Mouse (Mus musculus): ENCODE data around the gene Usp8. TPM values are rescaled to one million over a fixed set of nuclear protein-coding genes. Genes with fewer than 3 reads are reported as not detected.

The Usp8 gene
- polyA plus RNA-seq (2016; fragmentation: Nextera tagmentation; extraction: Ambion mirVana) = 40.6 and 40.9 TPM in 2 replicates

GRCm38 (mm10) chr2:126706759-126707437, at the start of gene Usp8:
Usp8 (plus strand) TSS chr2:126707328.
- peak within 1 kb of the TSS; percentile 90 for H3K4me3 ChIP-seq
- H3K36me3 ChIP-seq = no peaks in the 10 kb centered on the region
- H3K27ac ChIP-seq (replicated peaks) = peak within 1 kb of the TSS; percentile 84
- peak within 1 kb of the TSS; percentile 90 for H3K9ac ChIP-seq (replicated peaks)
- peaks cover 22% of the 10 kb centered on the region for H3K27me3 ChIP-seq
- peak; percentile 100 for ATAC-seq (ENCODE audit: low FRiP score, low read depth)
- peak within 1 kb of the TSS; percentile 65 for H3K4me2 ChIP-seq (replicated peaks)
- 4% methylated on average over 47 of the region's 47 CpGs for WGBS
- peaks cover 9% of the 10 kb centered on the region for H3K4me1 ChIP-seq
- H3K9me3 ChIP-seq = no peaks in the 10 kb centered on the region

- Histone ChIP-seq H3K36me3 (no peaks in the 10 kb centered on the region), H3K4me2 (replicated peaks) (no peak overlapping the region), H3K27ac (replicated peaks) (no peak overlapping the region), H3K27me3 (no peaks in the 10 kb centered on the region), H3K9ac (replicated peaks) (no peak overlapping the region), H3K4me1 (no peaks in the 10 kb centered on the region), H3K9me3 (no peaks in the 10 kb centered on the region), H3K4me3 (no peak overlapping the region)
- 72% methylated on average over 4 of the region's 4 CpGs for WGBS
- no peak for ATAC-seq (ENCODE audit: low FRiP score, low read depth)
Measured at GRCm38 (mm10) chr2:126663481-126663880, 43.6 kb upstream of the Usp8 start.

- no peak overlapping the region for H3K4me2 ChIP-seq (replicated peaks)
- WGBS = 90% methylated on average over 3 of the region's 3 CpGs
- no peaks in the 10 kb centered on the region for H3K36me3 ChIP-seq
- H3K4me1 ChIP-seq = no peaks in the 10 kb centered on the region
- no peak for ATAC-seq (ENCODE audit: low FRiP score, low read depth)
- no peak overlapping the region for H3K9ac ChIP-seq (replicated peaks)
- H3K27me3 ChIP-seq = no peaks in the 10 kb centered on the region
- H3K9me3 ChIP-seq = no peaks in the 10 kb centered on the region
- H3K27ac ChIP-seq (replicated peaks) = no peak overlapping the region
- no peak overlapping the region for H3K4me3 ChIP-seq
Measured at GRCm38 (mm10) chr2:126665984-126666383, 41.1 kb upstream of the Usp8 start.

GRCm38 (mm10) chr2:126668621-126669252, 38.4 kb upstream of the Usp8 start:
- Histone ChIP-seq H3K9ac (replicated peaks) (no peak overlapping the region), H3K27me3 (no peaks in the 10 kb centered on the region), H3K4me2 (replicated peaks) (no peak overlapping the region), H3K4me1 (peaks cover 21% of the 10 kb centered on the region), H3K9me3 (no peaks in the 10 kb centered on the region), H3K36me3 (no peaks in the 10 kb centered on the region), H3K27ac (replicated peaks) (no peak overlapping the region), H3K4me3 (no peak overlapping the region)
- WGBS = 87% methylated on average over 5 of the region's 5 CpGs
- no peak for ATAC-seq (ENCODE audit: low FRiP score, low read depth)

GRCm38 (mm10) chr2:126673317-126674242, 33.5 kb upstream of the Usp8 start:
- H3K4me2 ChIP-seq (replicated peaks) = peak overlapping the region; percentile 72
- ATAC-seq (ENCODE audit: low FRiP score, low read depth) = no peak
- peaks cover 30% of the 10 kb centered on the region for H3K4me1 ChIP-seq
- H3K9ac ChIP-seq (replicated peaks) = peak overlapping the region; percentile 99
- H3K36me3 ChIP-seq = 0 out of 2 replicates have a peak, but pooled peaks cover 9% of the 10 kb centered on the region
- H3K27ac ChIP-seq (replicated peaks) = no peak overlapping the region; the same call in 1 of the 2 replicates
- H3K9me3 ChIP-seq = no peaks in the 10 kb centered on the region
- peak overlapping the region; percentile 100 for H3K4me3 ChIP-seq
- WGBS = 73% methylated on average over 13 of the region's 13 CpGs
- no peaks in the 10 kb centered on the region for H3K27me3 ChIP-seq

- H3K27me3 ChIP-seq = no peaks in the 10 kb centered on the region
- H3K4me1 ChIP-seq = peaks cover 30% of the 10 kb centered on the region
- H3K4me2 ChIP-seq (replicated peaks) = peak overlapping the region; percentile 72
- peak overlapping the region; percentile 99 for H3K9ac ChIP-seq (replicated peaks)
- no peaks in the 10 kb centered on the region for H3K9me3 ChIP-seq
- peaks cover 15% of the 10 kb centered on the region for H3K36me3 ChIP-seq
- peak; percentile 81 for ATAC-seq (ENCODE audit: low FRiP score, low read depth)
- H3K27ac ChIP-seq (replicated peaks) = peak overlapping the region; percentile 100
- H3K4me3 ChIP-seq = peak overlapping the region; percentile 100
- WGBS = under 1% methylated on average over 63 of the region's 77 CpGs
Measured at GRCm38 (mm10) chr2:126674441-126675168, 32.5 kb upstream of the Usp8 start.

- H3K36me3 ChIP-seq = peaks cover 18% of the 10 kb centered on the region
- peak overlapping the region; percentile 72 for H3K4me2 ChIP-seq (replicated peaks)
- H3K4me1 ChIP-seq = peaks cover 30% of the 10 kb centered on the region
- peak overlapping the region; percentile 99 for H3K9ac ChIP-seq (replicated peaks)
- peaks cover 2% of the 10 kb centered on the region for H3K9me3 ChIP-seq
- H3K27me3 ChIP-seq = no peaks in the 10 kb centered on the region
- under 1% methylated on average over 99 of the region's 99 CpGs for WGBS
- H3K27ac ChIP-seq (replicated peaks) = peak overlapping the region; percentile 100
- peak overlapping the region; percentile 100 for H3K4me3 ChIP-seq
- peak; percentile 90 for ATAC-seq (ENCODE audit: low FRiP score, low read depth)
Measured at GRCm38 (mm10) chr2:126675169-126676121, 31.7 kb upstream of the Usp8 start.

- WGBS = 25% methylated on average over 12 of the region's 12 CpGs
- ATAC-seq (ENCODE audit: low FRiP score, low read depth) = no peak
- peak within 1 kb of the TSS; percentile 100 for H3K4me3 ChIP-seq
- peaks cover 30% of the 10 kb centered on the region for H3K4me1 ChIP-seq
- no peaks in the 10 kb centered on the region for H3K27me3 ChIP-seq
- H3K9ac ChIP-seq (replicated peaks) = peak within 1 kb of the TSS; percentile 99
- peak within 1 kb of the TSS; percentile 72 for H3K4me2 ChIP-seq (replicated peaks)
- peaks cover 20% of the 10 kb centered on the region for H3K36me3 ChIP-seq
- H3K27ac ChIP-seq (replicated peaks) = peak within 1 kb of the TSS; percentile 100
- peaks cover 4% of the 10 kb centered on the region for H3K9me3 ChIP-seq
Measured at GRCm38 (mm10) chr2:126676122-126676515, 31.0 kb upstream of the Usp8 start, which contains the start of gene Gabpb1. Gabpb1 (minus strand) TSS chr2:126676337.

- no peak for ATAC-seq (ENCODE audit: low FRiP score, low read depth)
- Histone ChIP-seq H3K4me2 (replicated peaks) (peak overlapping the region; percentile 72; the same call in 1 of the 2 replicates), H3K4me3 (no peak overlapping the region), H3K9ac (replicated peaks) (no peak overlapping the region), H3K9me3 (peaks cover 4% of the 10 kb centered on the region), H3K4me1 (peaks cover 23% of the 10 kb centered on the region), H3K36me3 (peaks cover 26% of the 10 kb centered on the region), H3K27ac (replicated peaks) (no peak overlapping the region), H3K27me3 (no peaks in the 10 kb centered on the region)
- WGBS = 92% methylated on average over 1 of the region's 1 CpGs
Measured at GRCm38 (mm10) chr2:126677366-126677765, 29.8 kb upstream of the Usp8 start.

- no peaks in the 10 kb centered on the region for H3K4me1 ChIP-seq
- H3K36me3 ChIP-seq = peaks cover 40% of the 10 kb centered on the region
- no peak overlapping the region for H3K4me3 ChIP-seq
- H3K9me3 ChIP-seq = peaks cover 4% of the 10 kb centered on the region
- H3K27me3 ChIP-seq = no peaks in the 10 kb centered on the region
- no peak overlapping the region for H3K27ac ChIP-seq (replicated peaks)
- 89% methylated on average over 2 of the region's 2 CpGs for WGBS
- ATAC-seq (ENCODE audit: low FRiP score, low read depth) = no peak
- no peak overlapping the region for H3K9ac ChIP-seq (replicated peaks)
- no peak overlapping the region for H3K4me2 ChIP-seq (replicated peaks)
Measured at GRCm38 (mm10) chr2:126682333-126682732, 24.8 kb upstream of the Usp8 start.
